Mouse (Mus musculus) 3T3-L1 (cell line): ENCODE results near the gene Fbf1.
"Not testable (repeated sequence)": the region's sequence is repeated elsewhere in the genome, so short reads cannot be mapped to it uniquely, and the experiment has no call there.

Experiments
- DNase-seq: peaks from one replicate; pipeline ENCODE4 v3.0.0-alpha.2; 2015; ENCODE audit warnings: low read depth, low spot score

Gene Fbf1

DNA sequence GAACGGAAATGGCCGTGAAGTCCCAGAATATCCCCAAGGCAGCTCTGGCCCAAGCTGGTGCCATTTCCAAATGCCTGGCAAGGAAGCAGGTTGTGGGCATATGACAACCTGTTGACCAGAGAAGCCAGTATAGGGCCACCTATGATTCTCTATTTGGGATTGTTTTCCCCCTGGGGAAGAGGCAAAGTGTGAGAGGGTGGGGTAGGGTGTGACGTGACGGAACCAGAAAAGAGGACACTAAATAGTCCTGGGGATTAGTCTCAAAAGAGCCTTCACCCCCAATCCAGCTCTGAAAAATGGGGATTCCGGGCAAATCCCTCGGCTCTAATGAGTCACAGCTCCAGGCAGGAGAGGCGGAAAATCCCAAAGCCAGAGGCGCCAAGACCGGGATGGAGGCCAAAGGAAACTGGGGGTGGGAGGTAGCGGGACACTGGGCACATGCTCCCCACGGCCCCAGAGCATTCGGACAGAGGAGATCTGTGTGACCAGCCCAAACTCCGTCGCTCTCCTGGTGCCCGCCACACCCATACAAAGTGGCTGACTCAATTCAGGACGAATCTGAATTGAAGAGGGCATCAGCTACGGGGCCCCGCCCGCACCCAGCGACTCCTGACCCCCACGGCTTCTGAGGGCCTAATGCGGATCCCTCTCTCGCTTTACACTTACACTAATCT lies 59.4 kb downstream of the Fbf1 start:
- DNase-seq: peak; percentile 93

- DNase-seq: no peak
These were observed 60.1 kb downstream of the Fbf1 start for GRCm38 (mm10) chr11:116107777-116108285.

DNA sequence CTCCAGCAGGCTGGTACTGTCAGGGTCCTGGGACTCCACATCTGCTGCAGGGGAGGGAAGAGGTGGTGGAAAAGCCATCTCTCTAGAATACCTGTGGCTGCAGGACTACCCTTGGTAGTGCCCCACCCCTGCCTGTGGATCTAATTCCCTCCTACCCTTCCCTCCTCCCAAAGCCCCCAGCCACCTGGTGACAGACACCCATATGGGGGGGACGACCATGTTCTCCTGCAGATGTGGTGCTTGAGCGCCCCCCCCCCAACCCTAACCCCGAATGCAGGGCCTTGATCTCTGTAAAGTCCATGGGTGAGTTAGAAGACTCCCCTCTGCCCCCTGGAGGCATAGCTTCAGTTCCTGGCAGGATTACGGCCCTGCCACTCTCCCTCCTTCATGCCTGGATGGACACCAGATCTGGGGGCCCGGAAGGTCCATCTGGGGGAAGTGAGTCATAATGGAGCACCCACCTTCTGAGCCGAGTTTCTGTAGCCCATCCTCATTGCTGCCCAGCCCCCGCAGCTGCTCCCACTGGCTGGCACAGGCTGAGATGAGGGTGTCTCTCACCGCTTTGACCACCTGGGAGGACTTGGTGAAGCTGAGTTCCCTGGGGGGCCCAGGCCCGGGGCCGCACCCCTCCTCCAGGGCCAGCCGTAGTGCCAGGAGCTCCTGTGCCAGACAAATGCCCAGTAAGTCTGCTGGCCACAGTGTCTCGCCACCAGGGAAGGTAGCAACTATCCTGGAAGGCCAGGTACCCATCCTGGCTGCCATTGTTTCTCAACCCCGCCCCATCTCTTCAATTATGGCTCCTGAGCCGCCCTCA lies 60.8 kb downstream of the Fbf1 start:
- DNase-seq: peak; percentile 65

- no peak for DNase-seq
These were observed 61.6 kb downstream of the Fbf1 start for GRCm38 (mm10) chr11:116106154-116106962.

GRCm38 (mm10) chr11:116105065-116105464 lies 62.9 kb downstream of the Fbf1 start:
- DNase-seq: no peak

DNA sequence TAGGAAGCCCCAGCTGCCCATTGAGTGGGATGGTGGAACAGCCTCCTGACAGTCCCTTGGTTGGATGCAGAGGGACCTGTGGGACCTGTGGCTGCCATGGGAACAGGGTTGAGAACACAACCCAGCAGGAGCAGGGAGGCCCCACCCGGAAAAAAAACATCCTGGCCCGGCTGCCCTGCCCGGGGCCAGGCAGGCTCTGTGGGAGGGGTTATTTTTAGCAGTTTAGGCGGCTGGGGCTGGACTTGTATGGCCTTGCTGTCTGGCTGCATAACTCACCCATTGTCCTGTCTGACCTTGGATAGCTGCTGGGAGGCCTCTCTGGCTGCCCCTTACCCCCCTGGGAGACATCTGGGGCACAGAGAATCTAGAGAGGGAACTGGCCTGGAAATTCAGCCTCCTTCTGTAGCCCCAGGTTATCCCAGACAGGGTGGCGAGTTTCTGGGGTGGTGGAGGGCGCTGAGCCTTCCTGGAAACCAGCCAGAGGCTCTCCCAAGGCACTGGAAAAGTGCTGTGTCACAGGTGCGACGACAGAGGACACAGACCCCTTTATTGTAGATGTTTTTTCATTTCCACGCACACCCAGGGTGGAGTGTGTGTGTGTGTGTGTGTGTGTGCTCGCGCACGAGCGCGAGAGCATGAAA lies 63.8 kb downstream of the Fbf1 start:
- peak; percentile 91 for DNase-seq

GRCm38 (mm10) chr11:116103572-116103971 lies 64.4 kb downstream of the Fbf1 start:
- DNase-seq: no peak

DNA sequence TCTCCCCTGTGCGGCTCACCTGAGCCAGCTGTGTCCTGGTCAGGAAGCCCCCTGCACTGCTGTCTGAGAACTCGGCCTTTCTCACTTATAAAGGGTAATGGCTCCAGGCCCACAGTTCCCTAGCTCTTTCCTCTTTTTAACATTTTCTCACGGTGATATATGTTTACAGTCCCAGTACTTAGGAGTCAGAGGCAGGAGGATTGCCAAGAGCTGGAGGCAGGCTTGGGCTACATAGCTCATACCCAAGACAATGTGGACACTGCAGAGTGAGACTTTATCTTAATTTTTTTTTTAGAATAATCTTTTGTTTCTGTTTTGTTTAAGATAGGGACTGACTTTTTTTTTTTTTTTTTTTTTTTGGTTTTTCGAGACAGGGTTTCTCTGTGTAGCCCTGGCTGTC lies 65.5 kb downstream of the Fbf1 start:
- DNase-seq: peak; percentile 62

GRCm38 (mm10) chr11:116101931-116102381 lies 66.0 kb downstream of the Fbf1 start:
- DNase-seq: peak; percentile 62

DNA sequence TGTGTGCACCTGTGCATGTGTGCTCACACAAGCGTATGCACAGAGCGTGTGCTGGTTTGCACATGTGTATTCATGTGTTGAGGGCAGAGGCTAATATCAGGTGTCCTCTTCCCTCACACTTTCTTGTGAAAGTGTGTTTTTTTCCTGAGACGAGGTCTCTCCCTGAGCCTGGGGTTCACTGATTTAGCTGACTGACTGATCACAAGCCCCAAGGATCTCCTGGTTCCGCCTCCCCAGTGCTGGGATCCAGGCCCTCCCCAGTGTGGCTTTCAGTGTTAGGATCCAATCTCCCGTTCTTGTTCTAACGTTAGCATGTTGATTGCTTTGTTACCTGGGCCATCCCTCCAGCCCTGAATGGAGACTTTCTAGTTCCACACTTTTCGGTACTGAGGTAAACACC lies 67.1 kb downstream of the Fbf1 start:
- no peak for DNase-seq

GRCm38 (mm10) chr11:116100385-116100784 lies 67.6 kb downstream of the Fbf1 start:
- peak; percentile 72 for DNase-seq

DNA sequence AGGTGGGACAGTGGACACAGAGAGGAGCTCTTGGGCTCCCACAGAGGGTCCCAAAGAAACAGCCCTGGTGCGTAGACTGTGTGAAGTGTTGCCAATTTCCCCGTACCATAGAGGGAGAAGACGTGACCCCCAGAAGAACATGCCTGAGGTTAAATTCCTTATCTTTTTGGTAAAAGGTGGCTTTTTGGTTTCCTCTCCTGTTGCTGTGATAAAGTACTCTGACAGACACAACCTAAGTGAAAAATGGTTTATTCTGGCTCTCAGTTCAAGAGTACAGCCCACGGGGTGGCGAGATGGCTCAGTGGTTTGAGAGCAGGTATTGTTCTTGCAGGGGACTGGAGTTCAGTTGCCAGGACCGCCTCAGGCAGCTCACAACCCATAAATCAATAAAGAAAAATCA lies 68.5 kb downstream of the Fbf1 start:
- no peak for DNase-seq

- DNase-seq: no peak
These were observed 69.1 kb downstream of the Fbf1 start for GRCm38 (mm10) chr11:116098711-116099460.

GRCm38 (mm10) chr11:116096213-116097108 lies 71.5 kb downstream of the Fbf1 start:
- peak; percentile 68 for DNase-seq

DNA sequence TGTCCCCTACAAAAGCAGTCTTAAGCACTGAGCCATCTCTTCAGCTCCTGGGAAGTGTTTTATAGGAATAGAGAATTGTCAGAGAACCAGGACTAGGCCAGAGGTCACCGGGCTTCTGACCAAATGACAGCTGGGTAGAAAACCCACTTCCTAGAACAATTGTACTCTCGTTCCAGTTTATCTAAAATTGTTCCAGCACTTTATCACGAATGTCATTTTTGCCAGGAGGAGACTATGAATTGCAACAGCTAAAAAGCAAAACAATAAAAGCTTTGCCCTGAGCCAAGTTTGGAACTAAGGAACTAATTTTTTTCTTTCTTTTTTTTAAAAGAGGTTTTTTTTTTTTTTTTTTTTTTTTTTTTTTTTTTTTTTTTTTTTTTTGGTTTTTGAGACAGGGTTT lies 72.4 kb downstream of the Fbf1 start:
- peak; percentile 60 for DNase-seq

DNA sequence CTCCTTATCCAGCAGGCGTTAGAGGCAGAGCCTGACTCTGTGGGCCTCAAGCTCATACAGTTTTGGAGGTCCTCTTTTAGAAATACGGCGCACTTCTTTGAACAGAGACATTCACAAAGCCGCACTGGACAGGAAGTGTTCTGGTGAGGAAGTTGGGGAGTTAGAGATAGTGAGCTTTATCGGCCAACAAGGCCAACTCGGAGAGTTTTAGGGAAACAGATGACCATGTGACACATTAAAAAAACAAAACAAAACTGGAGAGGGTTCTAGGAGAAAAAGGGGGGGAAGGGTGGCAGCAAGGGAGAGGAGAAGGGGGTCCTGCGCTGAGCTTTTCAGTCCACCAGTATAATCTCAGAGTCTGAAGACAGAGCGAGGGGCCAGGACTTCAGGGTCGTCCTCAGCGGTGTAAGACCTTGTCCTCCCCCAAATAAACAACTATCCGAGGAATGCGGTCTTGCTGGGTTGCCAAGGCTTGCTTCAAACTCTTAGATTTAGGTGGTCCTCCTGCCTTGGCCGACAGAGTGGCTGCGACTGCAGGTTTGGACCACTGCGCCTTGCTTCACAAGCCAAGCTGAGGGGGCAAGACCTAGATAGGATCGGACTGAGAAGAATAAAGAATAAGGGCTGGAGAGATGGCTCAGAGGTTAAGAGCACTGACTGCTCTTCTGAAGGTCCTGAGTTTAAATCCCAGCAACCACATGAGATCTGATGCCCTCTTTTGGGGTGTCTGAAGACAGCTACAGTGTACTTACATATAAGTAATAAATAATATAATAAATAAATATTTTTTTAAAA lies 74.0 kb downstream of the Fbf1 start:
- no peak for DNase-seq

GRCm38 (mm10) chr11:116092959-116093358 lies 75.0 kb downstream of the Fbf1 start:
- DNase-seq: not testable (repeated sequence)
